Mouse (Mus musculus) common myeloid progenitor, adult 5-6 weeks (primary cell): ENCODE results near the gene Sit1. TPM values are rescaled to one million over a fixed set of nuclear protein-coding genes. Genes with fewer than 3 reads are reported as not detected.

ENCODE experiments used
- total RNA-seq: library from RNA; stranded (forward); fragments of 200-1000, 187-1606 nt; gene quantifications from 2 replicates; pipeline ENCODE4 v1.2.3, GENCODE M21; 2017

Gene Sit1
- total RNA-seq, 1 experiment from 2014 or later, result not detected

Other genes with a start within 250 kb of the Sit1 start
- gene Atp8b5, start 216.6 kb downstream of the Sit1 start, total RNA-seq, result 0.82 and 1.2 TPM in 2 replicates
- 0.97 and 1.3 TPM in 2 replicates for gene Rusc2, start 101.8 kb downstream of the Sit1 start, total RNA-seq
- not detected in 2 replicates for gene Fam166b, start 54.6 kb downstream of the Sit1 start, total RNA-seq
- 4.8 and 8.2 TPM in 2 replicates for gene Tesk1, start 41.8 kb downstream of the Sit1 start, total RNA-seq
- gene Cd72, start 29.1 kb downstream of the Sit1 start, total RNA-seq, result 20.8 and 33.3 TPM in 2 replicates
- 50.5 and 62.2 TPM in 2 replicates for gene Ccdc107, start 9.2 kb upstream of the Sit1 start, total RNA-seq
- 46.1 and 64.5 TPM in 2 replicates for gene Arhgef39, start 16.0 kb upstream of the Sit1 start, total RNA-seq
- 7.3 and 8.3 TPM in 2 replicates for gene Car9, start 23.2 kb upstream of the Sit1 start, total RNA-seq
- gene Tpm2, start 40.0 kb upstream of the Sit1 start, total RNA-seq, result 8.4 and 10.7 TPM in 2 replicates
- 20.5 and 22.7 TPM in 2 replicates for gene Creb3, start 78.6 kb upstream of the Sit1 start, total RNA-seq
- 262 and 295 TPM in 2 replicates for gene Tln1, start 79.0 kb upstream of the Sit1 start, total RNA-seq
- 14.4 and 35.2 TPM in 2 replicates for gene Rgp1, start 95.0 kb upstream of the Sit1 start, total RNA-seq
- 10.2 and 11.8 TPM in 2 replicates for gene Gba2, start 95.1 kb upstream of the Sit1 start, total RNA-seq
- gene Msmp, start 100.8 kb upstream of the Sit1 start, total RNA-seq, result not detected in 2 replicates
- gene Npr2, start 148.2 kb upstream of the Sit1 start, total RNA-seq, result 0.39 and 0.96 TPM in 2 replicates
- not detected in 2 replicates for gene Spag8, start 169.9 kb upstream of the Sit1 start, total RNA-seq
- 34.1 and 56.1 TPM in 2 replicates for gene Hint2, start 172.7 kb upstream of the Sit1 start, total RNA-seq
- 1.4 and 2.5 TPM in 2 replicates for gene Tmem8b, start 185.2 kb upstream of the Sit1 start, total RNA-seq
- gene Fam221b, start 185.4 kb upstream of the Sit1 start, total RNA-seq, result 0.55 and 0.92 TPM in 2 replicates
- not detected in 2 replicates for gene Olfr70, start 217.1 kb upstream of the Sit1 start, total RNA-seq
- gene Olfr71, start 226.5 kb upstream of the Sit1 start, total RNA-seq, result not detected in 2 replicates
- gene Hrct1, start 243.5 kb upstream of the Sit1 start, total RNA-seq, result not detected in 2 replicates
- gene Spaar, start 246.3 kb upstream of the Sit1 start, total RNA-seq, result not detected in 2 replicates